Mouse (Mus musculus) liver, postnatal 0 days (tissue): ENCODE measurements around the gene Hist1h3g.

Experiments used
- CTCF ChIP-seq: sonication (generic); IDR thresholded peaks from 2 replicates; pipeline ENCODE4 v1.5.1; 2016; ENCODE audit warnings: antibody characterized with exemption, low read depth
- EP300 ChIP-seq: IDR thresholded peaks from 2 replicates; pipeline ENCODE4 v1.6.1; 2016; ENCODE audit warnings: antibody characterized with exemption, low read depth, mild to moderate bottlenecking

GRCm38 (mm10) chr13:23495526-23495925, 39.7 kb upstream of the Hist1h3g start:
- TF ChIP-seq CTCF: no peak
- no peak for TF ChIP-seq EP300
